Mouse (Mus musculus) MEL (cell line): Measurements from ENCODE around the gene Rab3c. TPM values are rescaled to one million over a fixed set of nuclear protein-coding genes. Genes with fewer than 3 reads are reported as not detected.

ENCODE experiments used
- DNase-seq: peaks from one replicate; pipeline ENCODE4 v3.0.0; 2011; ENCODE audit warnings: low read depth, low spot score
- H3K27ac ChIP-seq: 2 replicates; pipeline ENCODE4 v1.5.1; 2012; ENCODE audit warnings: low read depth, mild to moderate bottlenecking, control low read depth, low read length, moderate library complexity; ENCODE audit not compliant: control insufficient read depth
- H3K27me3 ChIP-seq, 2 experiments: fragments of 150-350 bp in 1 of 2; sonication (generic) in 1 of 2; 2 replicates each; pipeline ENCODE4 v1.6.1; 2012; ENCODE audit warnings: low read length in 2 of 2, mild to moderate bottlenecking in 2 of 2, improper control_type of control experiment in 1 of 2, moderate library complexity in 1 of 2; ENCODE audit not compliant: insufficient read depth in 2 of 2, control insufficient read depth in 1 of 2
- H3K36me3 ChIP-seq, 2 experiments: 2 replicates each; pipeline ENCODE4 v1.6.1; 2012 to 2014; ENCODE audit warnings: low read length in 2 of 2, improper control_type of control experiment in 1 of 2, inconsistent platforms in 1 of 2, mild to moderate bottlenecking in 1 of 2; ENCODE audit not compliant: insufficient read depth in 2 of 2, control insufficient read depth in 1 of 2
- H3K4me1 ChIP-seq, 2 experiments: fragments of 150-350 bp in 1 of 2; sonication (generic) in 1 of 2; 2 replicates each; pipeline ENCODE4 v1.6.1; 2012; ENCODE audit warnings: low read length in 2 of 2, improper control_type of control experiment in 1 of 2, mild to moderate bottlenecking in 1 of 2; ENCODE audit not compliant: insufficient read depth in 2 of 2, control insufficient read depth in 1 of 2
- H3K4me3 ChIP-seq, 2 experiments: fragments of 150-350 bp in 1 of 2; sonication (generic) in 1 of 2; 2 replicates each; pipeline ENCODE4 v1.5.1; 2012; ENCODE audit warnings: low read depth in 2 of 2, low read length in 2 of 2, mild to moderate bottlenecking in 2 of 2, moderate library complexity in 2 of 2, control low read depth in 1 of 2, improper control_type of control experiment in 1 of 2; ENCODE audit not compliant: control insufficient read depth in 1 of 2, insufficient read depth in 1 of 2
- H3K79me2 ChIP-seq: 2 replicates; pipeline ENCODE4 v1.6.1; 2012; ENCODE audit warnings: mild to moderate bottlenecking, low read length, moderate library complexity; ENCODE audit not compliant: control insufficient read depth, poor library complexity, insufficient read depth
- H3K9ac ChIP-seq: 2 replicates; pipeline ENCODE4 v1.6.1; 2012; ENCODE audit warnings: low read depth, mild to moderate bottlenecking, control low read depth, low read length, moderate library complexity; ENCODE audit not compliant: control insufficient read depth, poor library complexity, severe bottlenecking
- H3K9me3 ChIP-seq: fragments of 150-350 bp; sonication (generic); replicated peaks from 2 replicates; pipeline ENCODE4 v1.6.1; 2012; ENCODE audit warnings: mild to moderate bottlenecking, low read length, improper control_type of control experiment, moderate library complexity; ENCODE audit not compliant: insufficient read depth
- ELF1 ChIP-seq: IDR thresholded peaks from 2 replicates; pipeline ENCODE4 v1.6.1; 2014; ENCODE audit warnings: low read depth, mild to moderate bottlenecking, inconsistent platforms, low read length, improper control_type of control experiment, moderate library complexity
- ETS1 ChIP-seq: IDR thresholded peaks from 2 replicates; pipeline ENCODE4 v1.6.1; 2012; ENCODE audit warnings: low read depth, mild to moderate bottlenecking, inconsistent platforms, low read length, improper control_type of control experiment, moderate library complexity
- MAX ChIP-seq: IDR thresholded peaks from 2 replicates; pipeline ENCODE4 v1.6.1; 2011; ENCODE audit warnings: low read length, improper control_type of control experiment
- MAZ ChIP-seq: IDR thresholded peaks from 2 replicates; pipeline ENCODE4 v1.6.1; 2012; ENCODE audit warnings: low read depth, mild to moderate bottlenecking, inconsistent platforms, low read length, improper control_type of control experiment
- MYB ChIP-seq: IDR thresholded peaks from 2 replicates; pipeline ENCODE4 v1.6.1; 2011; ENCODE audit warnings: mild to moderate bottlenecking, low read depth, low read length, improper control_type of control experiment
- MYC ChIP-seq: IDR thresholded peaks from 2 replicates; pipeline ENCODE4 v1.6.1; 2011; ENCODE audit warnings: low read depth, mild to moderate bottlenecking, low read length, improper control_type of control experiment, moderate library complexity
- NRF1 ChIP-seq: IDR thresholded peaks from 2 replicates; pipeline ENCODE4 v1.6.1; 2014; ENCODE audit warnings: low read depth, mild to moderate bottlenecking, inconsistent platforms, low read length, improper control_type of control experiment, moderate library complexity; ENCODE audit not compliant: poor library complexity, insufficient read depth, severe bottlenecking
- POLR2A ChIP-seq, 2 experiments: IDR thresholded peaks; 2 replicates each; pipeline ENCODE4 v1.6.1; 2011 to 2012; ENCODE audit warnings: low read length in 2 of 2, mild to moderate bottlenecking in 2 of 2, control low read depth in 1 of 2, improper control_type of control experiment in 1 of 2, low read depth in 1 of 2, moderate library complexity in 1 of 2; ENCODE audit not compliant: control insufficient read depth in 1 of 2, insufficient read depth in 1 of 2, poor library complexity in 1 of 2
- POLR2AphosphoS2 ChIP-seq: IDR thresholded peaks from 2 replicates; pipeline ENCODE4 v1.6.1; 2011; ENCODE audit warnings: low read length, improper control_type of control experiment
- POLR2AphosphoS5 ChIP-seq: IDR thresholded peaks from 2 replicates; pipeline ENCODE4 v1.6.1; 2012; ENCODE audit warnings: low read depth, borderline replicate concordance, mild to moderate bottlenecking, inconsistent platforms, low read length, moderate library complexity, mixed read lengths
- RCOR1 ChIP-seq: IDR thresholded peaks from 2 replicates; pipeline ENCODE4 v1.6.1; 2012; ENCODE audit warnings: low read depth, mild to moderate bottlenecking, inconsistent platforms, low read length, improper control_type of control experiment
- SIN3A ChIP-seq: IDR thresholded peaks from 2 replicates; pipeline ENCODE4 v1.6.1; 2012; ENCODE audit warnings: low read length, improper control_type of control experiment, inconsistent platforms
- TAL1 ChIP-seq: IDR thresholded peaks from 2 replicates; pipeline ENCODE4 v1.6.1; 2012; ENCODE audit warnings: mild to moderate bottlenecking, inconsistent platforms, low read length, moderate library complexity, mixed read lengths
- TCF12 ChIP-seq: IDR thresholded peaks from 2 replicates; pipeline ENCODE4 v1.6.1; 2014; ENCODE audit warnings: low read depth, mild to moderate bottlenecking, inconsistent platforms, low read length, improper control_type of control experiment, moderate library complexity
- UBTF ChIP-seq: IDR thresholded peaks from 2 replicates; pipeline ENCODE4 v1.6.1; 2012; ENCODE audit warnings: low read depth, mild to moderate bottlenecking, inconsistent platforms, low read length, improper control_type of control experiment, moderate library complexity, borderline replicate concordance; ENCODE audit not compliant: insufficient read depth
- USF1 ChIP-seq: IDR thresholded peaks from 2 replicates; pipeline ENCODE4 v1.6.1; 2014; ENCODE audit warnings: low read depth, mild to moderate bottlenecking, inconsistent platforms, low read length, improper control_type of control experiment, moderate library complexity
- USF2 ChIP-seq, 2 experiments: IDR thresholded peaks; 2 replicates each; pipeline ENCODE4 v1.6.1; 2011 to 2012; ENCODE audit warnings: improper control_type of control experiment in 2 of 2, low read length in 2 of 2, borderline replicate concordance in 1 of 2, inconsistent platforms in 1 of 2, low read depth in 1 of 2, mild to moderate bottlenecking in 1 of 2; ENCODE audit not compliant: insufficient read depth in 1 of 2
- ZC3H11A ChIP-seq: IDR thresholded peaks from 2 replicates; pipeline ENCODE4 v1.6.1; 2012; ENCODE audit warnings: low read depth, mild to moderate bottlenecking, inconsistent platforms, low read length, improper control_type of control experiment
- ZKSCAN1 ChIP-seq: IDR thresholded peaks from 2 replicates; pipeline ENCODE4 v1.6.1; 2012; ENCODE audit warnings: low read depth, mild to moderate bottlenecking, inconsistent platforms, low read length, improper control_type of control experiment, moderate library complexity
- ZMIZ1 ChIP-seq: IDR thresholded peaks from 2 replicates; pipeline ENCODE4 v1.6.1; 2012; ENCODE audit warnings: low read depth, mild to moderate bottlenecking, inconsistent platforms, low read length, improper control_type of control experiment, moderate library complexity
- ZNF384 ChIP-seq: IDR thresholded peaks from 2 replicates; pipeline ENCODE4 v1.6.1; 2012; ENCODE audit warnings: low read depth, mild to moderate bottlenecking, inconsistent platforms, low read length, improper control_type of control experiment
- polyA plus RNA-seq, 2 experiments: library from polyadenylated mRNA; stranded (reverse) in 1 of 2; unstranded in 1 of 2; fragments of >175 nt in 1 of 2; fragments of >200 nt in 1 of 2; gene quantifications; 2 replicates each; pipeline versions ENCODE4 v1.2.1 to v1.2.4; 2012; ENCODE audit warnings: low replicate concordance in 2 of 2, low read depth in 1 of 2; ENCODE audit not compliant: insufficient read length in 2 of 2, insufficient read depth in 1 of 2, missing spikeins in 1 of 2
- total RNA-seq: library from RNA; depleted of rRNA; stranded (reverse); fragments of 300-350 nt; gene quantifications from 2 replicates; pipeline ENCODE4 v1.2.3, GENCODE M21; 2012

Rab3c gene
- total and polyA plus RNA-seq, 3 experiments, result not detected

- Histone ChIP-seq H3K4me1 (no peaks in the 10 kb centered on the region), H3K9me3 (no peaks in the 10 kb centered on the region), H3K9ac (no peak overlapping the region), H3K27ac (no peak overlapping the region), H3K4me3 (no peak overlapping the region), H3K27me3 (no peaks in the 10 kb centered on the region; a peak in 1 of 4 replicates), H3K36me3 (no peaks in the 10 kb centered on the region), H3K79me2 (no peaks in the 10 kb centered on the region)
- TF ChIP-seq MAZ, result no peak
- no peak for TF ChIP-seq MYB
- no peak for TF ChIP-seq USF2 (IDR thresholded peaks at IDR 0.05; ENCODE audit: borderline replicate concordance in 1 of 2, insufficient read depth in 1 of 2, low read depth in 1 of 2, low read length in 2 of 2)
- TF ChIP-seq POLR2AphosphoS5, result no peak
- TF ChIP-seq TAL1, result no peak
- TF ChIP-seq ELF1, result no peak
- TF ChIP-seq USF1, result no peak
- no peak for TF ChIP-seq ZMIZ1
- no peak for TF ChIP-seq TCF12
- no peak for DNase-seq
Observed at GRCm38 (mm10) chr13:110198906-110199305, 81.9 kb downstream of the Rab3c start.

GRCm38 (mm10) chr13:110190039-110190438, 90.8 kb downstream of the Rab3c start:
- no peaks in the 10 kb centered on the region for H3K9me3 ChIP-seq
- H3K79me2 ChIP-seq, result no peaks in the 10 kb centered on the region
- H3K36me3 ChIP-seq, result no peaks in the 10 kb centered on the region
- TF ChIP-seq MAX, result no peak
- TF ChIP-seq POLR2AphosphoS5, result no peak
- no peak for TF ChIP-seq NRF1
- TF ChIP-seq POLR2A (IDR thresholded peaks at IDR 0.05; ENCODE audit: control insufficient read depth in 1 of 2, insufficient read depth in 1 of 2, low read depth in 1 of 2, low read length in 2 of 2, poor library complexity in 1 of 2), result no peak
- TF ChIP-seq POLR2AphosphoS2, result no peak
- TF ChIP-seq ZC3H11A, result no peak
- TF ChIP-seq ZKSCAN1, result no peak
- no peak for TF ChIP-seq MAZ
- no peak for TF ChIP-seq UBTF
- no peak for TF ChIP-seq ZNF384
- no peak for TF ChIP-seq SIN3A
- no peak for TF ChIP-seq RCOR1
- TF ChIP-seq MYC, result no peak
- TF ChIP-seq ETS1, result no peak
- no peaks in the 10 kb centered on the region for H3K27me3 ChIP-seq
- no peak overlapping the region for H3K27ac ChIP-seq
- H3K4me3 ChIP-seq, result no peak overlapping the region
- no peak overlapping the region for H3K9ac ChIP-seq
- no peaks in the 10 kb centered on the region for H3K4me1 ChIP-seq
- no peak for DNase-seq
